Mouse (Mus musculus): ENCODE data around the gene Garnl3. TPM values are rescaled to one million over a fixed set of nuclear protein-coding genes. Genes with fewer than 3 reads are reported as not detected.

The Garnl3 gene
- polyA plus RNA-seq, 1 experiment from 2014 or later, result 8.3 TPM

DNA sequence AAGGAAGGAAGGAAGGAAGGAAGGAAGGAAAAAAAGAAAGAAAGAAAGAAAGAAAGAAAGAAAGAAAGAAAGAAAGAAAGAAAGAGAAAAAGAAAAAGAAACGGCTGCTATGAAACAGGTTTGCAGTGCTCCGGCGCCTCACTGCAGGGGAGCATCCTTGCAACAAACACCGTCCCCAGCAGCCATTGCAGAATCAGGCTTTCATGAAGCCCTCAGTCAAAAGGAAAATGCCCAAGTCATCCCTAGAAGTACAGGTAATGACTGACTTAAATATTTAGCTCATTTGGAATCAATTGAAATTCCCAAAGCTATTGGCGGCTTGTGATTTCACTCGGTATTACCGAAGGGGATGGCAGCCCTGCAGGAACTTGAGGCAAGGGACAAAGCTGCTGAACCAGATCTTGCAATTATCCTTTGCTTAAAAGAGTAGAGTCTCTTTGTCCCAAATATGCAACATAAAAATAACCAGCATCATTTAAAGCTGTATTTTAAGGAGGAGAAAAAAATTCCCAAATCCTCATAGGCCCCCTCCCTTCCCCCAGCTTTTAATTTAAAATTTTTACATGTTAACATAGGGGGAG is 45.3 kb downstream of the Garnl3 start:
- 67% methylated on average over 7 of the region's 7 CpGs for WGBS
- Histone ChIP-seq H3K4me2 (ENCODE audit: low read depth, low read length) (no peak overlapping the region), H3K9me3 (replicated peaks; ENCODE audit: control insufficient read depth, low read length) (no peaks in the 10 kb centered on the region), H3K4me1 (ENCODE audit: control insufficient read depth, insufficient read depth, low read length) (peaks cover 3% of the 10 kb centered on the region; the same call in 1 of the 2 replicates), H3K4me3 (ENCODE audit: low read length) (no peak overlapping the region), H3K27ac (ENCODE audit: low read length) (no peak overlapping the region), H3K36me3 (ENCODE audit: control insufficient read depth, insufficient read depth) (no peaks in the 10 kb centered on the region), H3K9ac (ENCODE audit: low read length) (no peak overlapping the region), H3K27me3 (ENCODE audit: control insufficient read depth, insufficient read depth, low read length) (no peaks in the 10 kb centered on the region)
- no peak for ATAC-seq (replicated peaks; ENCODE audit: extremely low read depth, insufficient read depth, low FRiP score)

DNA sequence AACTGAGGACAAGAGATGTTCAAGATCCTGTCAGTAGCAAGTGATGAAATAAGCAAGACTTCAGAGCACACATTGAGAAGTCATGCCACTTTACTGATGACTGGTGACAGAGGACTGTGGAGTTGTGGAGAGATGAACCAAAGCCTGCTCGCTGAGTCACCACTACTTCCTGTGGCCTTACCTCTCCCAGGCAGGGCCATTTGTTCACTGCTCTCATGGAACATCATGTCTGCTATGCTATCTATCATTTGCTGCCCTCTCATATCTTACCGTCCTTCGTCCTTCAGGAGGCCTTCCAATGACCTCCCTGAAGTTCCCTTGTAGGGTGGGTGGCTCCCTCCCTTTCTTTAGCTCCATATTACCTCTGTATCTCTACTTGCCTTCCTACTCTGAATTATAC is 47.2 kb downstream of the Garnl3 start:
- H3K27me3 ChIP-seq (ENCODE audit: control insufficient read depth, insufficient read depth, low read length), result no peaks in the 10 kb centered on the region
- H3K36me3 ChIP-seq (ENCODE audit: control insufficient read depth, insufficient read depth), result no peaks in the 10 kb centered on the region
- ATAC-seq (replicated peaks; ENCODE audit: extremely low read depth, insufficient read depth, low FRiP score), result no peak
- H3K4me2 ChIP-seq (ENCODE audit: low read depth, low read length), result no peak overlapping the region
- H3K27ac ChIP-seq (ENCODE audit: low read length), result no peak overlapping the region
- 51% methylated on average over 3 of the region's 3 CpGs for WGBS
- H3K4me3 ChIP-seq (ENCODE audit: low read length), result no peak overlapping the region
- peaks cover 2% of the 10 kb centered on the region; the same call in 1 of the 2 replicates for H3K4me1 ChIP-seq (ENCODE audit: control insufficient read depth, insufficient read depth, low read length)
- no peak overlapping the region for H3K9ac ChIP-seq (ENCODE audit: low read length)
- no peaks in the 10 kb centered on the region for H3K9me3 ChIP-seq (replicated peaks; ENCODE audit: control insufficient read depth, low read length)

GRCm38 (mm10) chr2:33080166-33080565 is 51.3 kb downstream of the Garnl3 start:
- H3K27me3 ChIP-seq (ENCODE audit: control insufficient read depth, insufficient read depth, low read length), result no peaks in the 10 kb centered on the region
- no peak overlapping the region for H3K9ac ChIP-seq (ENCODE audit: low read length)
- no peak overlapping the region for H3K4me3 ChIP-seq (ENCODE audit: low read length)
- H3K27ac ChIP-seq (ENCODE audit: low read length), result no peak overlapping the region
- no peaks in the 10 kb centered on the region for H3K9me3 ChIP-seq (replicated peaks; ENCODE audit: control insufficient read depth, low read length)
- WGBS, result 46% methylated on average over 4 of the region's 4 CpGs
- H3K4me2 ChIP-seq (ENCODE audit: low read depth, low read length), result no peak overlapping the region
- H3K4me1 ChIP-seq (ENCODE audit: control insufficient read depth, insufficient read depth, low read length), result peaks cover 2% of the 10 kb centered on the region; the same call in 1 of the 2 replicates
- ATAC-seq (replicated peaks; ENCODE audit: extremely low read depth, insufficient read depth, low FRiP score), result no peak
- no peaks in the 10 kb centered on the region for H3K36me3 ChIP-seq (ENCODE audit: control insufficient read depth, insufficient read depth)

DNA sequence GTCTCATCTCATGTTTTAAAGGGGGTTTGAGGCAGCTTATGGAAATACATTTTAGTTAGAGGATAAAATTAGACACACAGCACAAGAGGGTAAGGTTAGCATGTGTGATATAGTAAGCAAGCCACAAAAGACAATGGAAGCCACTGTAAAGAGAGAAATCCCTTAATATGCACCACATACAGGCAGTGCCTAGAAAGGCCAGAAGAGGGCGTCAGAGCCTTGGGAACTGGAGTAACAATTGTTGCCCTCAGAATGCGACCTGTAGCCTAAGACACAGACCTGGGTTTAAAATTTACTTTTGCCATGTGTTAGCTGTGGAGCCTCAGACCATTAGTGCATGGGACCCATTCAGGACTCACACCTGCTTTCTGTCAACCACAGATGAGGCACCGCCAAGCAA is 54.2 kb downstream of the Garnl3 start:
- no peak overlapping the region for H3K27ac ChIP-seq (ENCODE audit: low read length)
- 35% methylated on average over 3 of the region's 3 CpGs for WGBS

GRCm38 (mm10) chr2:33074931-33075330 is 56.5 kb downstream of the Garnl3 start:
- 87% methylated on average over 2 of the region's 2 CpGs for WGBS
- Histone ChIP-seq H3K4me2 (ENCODE audit: low read depth, low read length) (no peak overlapping the region), H3K4me3 (ENCODE audit: low read length) (no peak overlapping the region), H3K36me3 (ENCODE audit: control insufficient read depth, insufficient read depth) (no peaks in the 10 kb centered on the region), H3K9ac (ENCODE audit: low read length) (no peak overlapping the region), H3K27ac (ENCODE audit: low read length) (no peak overlapping the region), H3K9me3 (replicated peaks; ENCODE audit: control insufficient read depth, low read length) (no peaks in the 10 kb centered on the region), H3K27me3 (ENCODE audit: control insufficient read depth, insufficient read depth, low read length) (no peaks in the 10 kb centered on the region), H3K4me1 (ENCODE audit: control insufficient read depth, insufficient read depth, low read length) (peaks cover 1% of the 10 kb centered on the region; the same call in 1 of the 2 replicates)
- ATAC-seq (replicated peaks; ENCODE audit: extremely low read depth, insufficient read depth, low FRiP score), result no peak

More for the DNA sequence above, 54.2 kb downstream of the Garnl3 start:
- H3K27me3 ChIP-seq (ENCODE audit: control insufficient read depth, insufficient read depth, low read length), result no peaks in the 10 kb centered on the region
- no peak for ATAC-seq (replicated peaks; ENCODE audit: extremely low read depth, insufficient read depth, low FRiP score)
- H3K9ac ChIP-seq (ENCODE audit: low read length), result no peak overlapping the region
- peaks cover 2% of the 10 kb centered on the region; the same call in 1 of the 2 replicates for H3K4me1 ChIP-seq (ENCODE audit: control insufficient read depth, insufficient read depth, low read length)
- no peak overlapping the region for H3K4me3 ChIP-seq (ENCODE audit: low read length)
- H3K36me3 ChIP-seq (ENCODE audit: control insufficient read depth, insufficient read depth), result no peaks in the 10 kb centered on the region
- no peaks in the 10 kb centered on the region for H3K9me3 ChIP-seq (replicated peaks; ENCODE audit: control insufficient read depth, low read length)
- H3K4me2 ChIP-seq (ENCODE audit: low read depth, low read length), result no peak overlapping the region

GRCm38 (mm10) chr2:33074188-33074587 is 57.3 kb downstream of the Garnl3 start:
- H3K9me3 ChIP-seq (replicated peaks; ENCODE audit: control insufficient read depth, low read length), result no peaks in the 10 kb centered on the region

DNA sequence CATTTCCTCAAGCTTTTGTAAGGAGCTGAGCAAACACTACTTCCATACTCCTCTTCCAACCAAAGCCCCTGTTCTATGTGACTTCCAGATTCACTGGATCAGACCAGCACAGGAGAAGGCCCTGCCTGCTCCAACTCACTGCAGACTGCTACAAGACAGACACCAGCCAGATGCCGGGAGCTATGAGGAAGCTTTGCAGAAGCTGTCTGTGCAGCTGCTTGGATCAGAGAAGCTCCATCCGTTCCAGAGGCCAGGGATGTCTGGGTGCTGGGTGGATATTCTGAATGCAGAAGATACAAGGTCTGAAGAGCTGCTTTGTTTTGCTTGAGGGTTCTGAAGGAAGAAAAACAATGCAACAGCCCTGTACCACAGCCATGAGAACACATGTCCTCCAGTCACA is 59.1 kb downstream of the Garnl3 start:
- Histone ChIP-seq H3K4me1 (ENCODE audit: control insufficient read depth, insufficient read depth, low read length) (peaks cover 9% of the 10 kb centered on the region), H3K36me3 (ENCODE audit: control insufficient read depth, insufficient read depth) (no peaks in the 10 kb centered on the region), H3K27me3 (ENCODE audit: control insufficient read depth, insufficient read depth, low read length) (no peaks in the 10 kb centered on the region), H3K4me2 (ENCODE audit: low read depth, low read length) (no peak overlapping the region), H3K9ac (ENCODE audit: low read length) (no peak overlapping the region), H3K27ac (ENCODE audit: low read length) (no peak overlapping the region), H3K4me3 (ENCODE audit: low read length) (no peak overlapping the region), H3K9me3 (replicated peaks; ENCODE audit: control insufficient read depth, low read length) (no peaks in the 10 kb centered on the region)
- WGBS, result 48% methylated on average over 2 of the region's 2 CpGs
- no peak for ATAC-seq (replicated peaks; ENCODE audit: extremely low read depth, insufficient read depth, low FRiP score)

More at GRCm38 (mm10) chr2:33074188-33074587, 57.3 kb downstream of the Garnl3 start:
- Histone ChIP-seq H3K27ac (ENCODE audit: low read length) (no peak overlapping the region), H3K27me3 (ENCODE audit: control insufficient read depth, insufficient read depth, low read length) (no peaks in the 10 kb centered on the region), H3K36me3 (ENCODE audit: control insufficient read depth, insufficient read depth) (no peaks in the 10 kb centered on the region), H3K9ac (ENCODE audit: low read length) (no peak overlapping the region), H3K4me1 (ENCODE audit: control insufficient read depth, insufficient read depth, low read length) (no peaks in the 10 kb centered on the region), H3K4me2 (ENCODE audit: low read depth, low read length) (no peak overlapping the region), H3K4me3 (ENCODE audit: low read length) (no peak overlapping the region)
- 33% methylated on average over 3 of the region's 3 CpGs for WGBS
- no peak for ATAC-seq (replicated peaks; ENCODE audit: extremely low read depth, insufficient read depth, low FRiP score)

- no peak overlapping the region for H3K27ac ChIP-seq (ENCODE audit: low read length)
- H3K27me3 ChIP-seq (ENCODE audit: control insufficient read depth, insufficient read depth, low read length), result no peaks in the 10 kb centered on the region
- no peak overlapping the region for H3K4me3 ChIP-seq (ENCODE audit: low read length)
- H3K4me2 ChIP-seq (ENCODE audit: low read depth, low read length), result no peak overlapping the region
- 57% methylated on average over 1 of the region's 1 CpGs for WGBS
- H3K36me3 ChIP-seq (ENCODE audit: control insufficient read depth, insufficient read depth), result no peaks in the 10 kb centered on the region
- ATAC-seq (replicated peaks; ENCODE audit: extremely low read depth, insufficient read depth, low FRiP score), result no peak
- peaks cover 17% of the 10 kb centered on the region for H3K4me1 ChIP-seq (ENCODE audit: control insufficient read depth, insufficient read depth, low read length)
- no peaks in the 10 kb centered on the region for H3K9me3 ChIP-seq (replicated peaks; ENCODE audit: control insufficient read depth, low read length)
- H3K9ac ChIP-seq (ENCODE audit: low read length), result no peak overlapping the region
Measured at GRCm38 (mm10) chr2:33065610-33066009, 65.8 kb downstream of the Garnl3 start.

DNA sequence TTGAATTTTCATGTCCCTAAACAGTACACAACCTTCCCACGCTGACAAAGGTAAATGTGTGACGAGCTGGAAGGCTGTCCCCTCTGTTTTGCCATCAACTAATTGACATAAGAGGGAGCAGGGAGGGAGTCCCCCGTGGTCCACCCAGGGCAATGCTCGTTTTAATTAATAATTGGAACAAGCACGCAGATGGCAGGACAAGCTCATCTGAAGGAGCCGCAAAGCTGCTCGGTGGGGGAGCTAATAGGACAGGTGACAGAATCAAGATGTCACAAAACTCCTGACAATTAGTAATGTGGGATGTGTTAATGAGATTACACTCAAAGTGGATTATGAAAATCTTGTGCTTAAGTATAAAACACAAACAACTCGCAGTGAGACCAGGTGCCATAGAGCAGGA is 68.7 kb downstream of the Garnl3 start:
- ATAC-seq (replicated peaks; ENCODE audit: extremely low read depth, insufficient read depth, low FRiP score), result no peak
- H3K4me1 ChIP-seq (ENCODE audit: control insufficient read depth, insufficient read depth, low read length), result peaks cover 12% of the 10 kb centered on the region
- 62% methylated on average over 8 of the region's 8 CpGs for WGBS
- no peaks in the 10 kb centered on the region for H3K27me3 ChIP-seq (ENCODE audit: control insufficient read depth, insufficient read depth, low read length)
- H3K27ac ChIP-seq (ENCODE audit: low read length), result no peak overlapping the region
- no peak overlapping the region for H3K9ac ChIP-seq (ENCODE audit: low read length)
- no peaks in the 10 kb centered on the region for H3K36me3 ChIP-seq (ENCODE audit: control insufficient read depth, insufficient read depth)
- H3K9me3 ChIP-seq (replicated peaks; ENCODE audit: control insufficient read depth, low read length), result no peaks in the 10 kb centered on the region
- H3K4me2 ChIP-seq (ENCODE audit: low read depth, low read length), result no peak overlapping the region
- H3K4me3 ChIP-seq (ENCODE audit: low read length), result no peak overlapping the region
